Mouse (Mus musculus): Measurements from ENCODE around the gene Pde7b. TPM values are rescaled to one million over a fixed set of nuclear protein-coding genes. Genes with fewer than 3 reads are reported as not detected.

The Pde7b gene
- polyA plus RNA-seq, 1 experiment from 2014 or later, result 3.3 TPM

GRCm38 (mm10) chr10:20556477-20556876, 168.4 kb downstream of the Pde7b start:
- no peak for ATAC-seq (ENCODE audit: insufficient read depth, low FRiP score)
- no peak overlapping the region for H3K27ac ChIP-seq (ENCODE audit: low read length)
- H3K36me3 ChIP-seq (ENCODE audit: control insufficient read depth, insufficient read depth, low read length), result no peaks in the 10 kb centered on the region
- no peaks in the 10 kb centered on the region for H3K4me1 ChIP-seq (ENCODE audit: control insufficient read depth, insufficient read depth, low read length)
- no peak overlapping the region for H3K9ac ChIP-seq (ENCODE audit: low read length)
- no peak overlapping the region for H3K4me2 ChIP-seq (ENCODE audit: low read depth, low read length)
- no peaks in the 10 kb centered on the region for H3K9me3 ChIP-seq (replicated peaks; ENCODE audit: control insufficient read depth, low read length)
- 37% methylated on average over 7 of the region's 7 CpGs for WGBS
- no peaks in the 10 kb centered on the region for H3K27me3 ChIP-seq (ENCODE audit: control insufficient read depth, insufficient read depth, low read length)
- no peak overlapping the region for H3K4me3 ChIP-seq (replicated peaks; ENCODE audit: low read length)

- ATAC-seq (ENCODE audit: insufficient read depth, low FRiP score), result no peak
- Histone ChIP-seq H3K9me3 (replicated peaks; ENCODE audit: control insufficient read depth, low read length) (no peaks in the 10 kb centered on the region), H3K36me3 (ENCODE audit: control insufficient read depth, insufficient read depth, low read length) (no peaks in the 10 kb centered on the region), H3K4me1 (ENCODE audit: control insufficient read depth, insufficient read depth, low read length) (peaks cover 27% of the 10 kb centered on the region), H3K9ac (ENCODE audit: low read length) (no peak overlapping the region), H3K4me3 (replicated peaks; ENCODE audit: low read length) (no peak overlapping the region), H3K4me2 (ENCODE audit: low read depth, low read length) (no peak overlapping the region), H3K27ac (ENCODE audit: low read length) (no peak overlapping the region), H3K27me3 (ENCODE audit: control insufficient read depth, insufficient read depth, low read length) (no peaks in the 10 kb centered on the region)
These were observed 173.5 kb downstream of the Pde7b start for GRCm38 (mm10) chr10:20551341-20551740.

GRCm38 (mm10) chr10:20550771-20551170, 174.1 kb downstream of the Pde7b start:
- Histone ChIP-seq H3K9me3 (replicated peaks; ENCODE audit: control insufficient read depth, low read length) (no peaks in the 10 kb centered on the region), H3K27ac (ENCODE audit: low read length) (no peak overlapping the region), H3K4me3 (replicated peaks; ENCODE audit: low read length) (no peak overlapping the region), H3K9ac (ENCODE audit: low read length) (no peak overlapping the region), H3K36me3 (ENCODE audit: control insufficient read depth, insufficient read depth, low read length) (no peaks in the 10 kb centered on the region), H3K4me2 (ENCODE audit: low read depth, low read length) (no peak overlapping the region), H3K27me3 (ENCODE audit: control insufficient read depth, insufficient read depth, low read length) (no peaks in the 10 kb centered on the region), H3K4me1 (ENCODE audit: control insufficient read depth, insufficient read depth, low read length) (peaks cover 27% of the 10 kb centered on the region)
- ATAC-seq (ENCODE audit: insufficient read depth, low FRiP score), result no peak
- 48% methylated on average over 3 of the region's 3 CpGs for WGBS

GRCm38 (mm10) chr10:20550161-20550560, 174.7 kb downstream of the Pde7b start:
- Histone ChIP-seq H3K27me3 (ENCODE audit: control insufficient read depth, insufficient read depth, low read length) (no peaks in the 10 kb centered on the region), H3K36me3 (ENCODE audit: control insufficient read depth, insufficient read depth, low read length) (no peaks in the 10 kb centered on the region), H3K4me3 (replicated peaks; ENCODE audit: low read length) (no peak overlapping the region), H3K4me2 (ENCODE audit: low read depth, low read length) (no peak overlapping the region), H3K4me1 (ENCODE audit: control insufficient read depth, insufficient read depth, low read length) (peaks cover 27% of the 10 kb centered on the region), H3K9ac (ENCODE audit: low read length) (no peak overlapping the region), H3K9me3 (replicated peaks; ENCODE audit: control insufficient read depth, low read length) (no peaks in the 10 kb centered on the region), H3K27ac (ENCODE audit: low read length) (no peak overlapping the region)
- ATAC-seq (ENCODE audit: insufficient read depth, low FRiP score), result no peak
- WGBS, result 72% methylated on average over 5 of the region's 5 CpGs

GRCm38 (mm10) chr10:20548833-20549710, 175.8 kb downstream of the Pde7b start:
- Histone ChIP-seq H3K4me3 (replicated peaks; ENCODE audit: low read length) (peak overlapping the region; percentile 48), H3K27me3 (ENCODE audit: control insufficient read depth, insufficient read depth, low read length) (no peaks in the 10 kb centered on the region), H3K9ac (ENCODE audit: low read length) (peak overlapping the region; percentile 74), H3K9me3 (replicated peaks; ENCODE audit: control insufficient read depth, low read length) (no peaks in the 10 kb centered on the region), H3K36me3 (ENCODE audit: control insufficient read depth, insufficient read depth, low read length) (no peaks in the 10 kb centered on the region), H3K4me2 (ENCODE audit: low read depth, low read length) (peak overlapping the region; percentile 86), H3K4me1 (ENCODE audit: control insufficient read depth, insufficient read depth, low read length) (peaks cover 27% of the 10 kb centered on the region), H3K27ac (ENCODE audit: low read length) (peak overlapping the region; percentile 79)
- 42% methylated on average over 13 of the region's 13 CpGs for WGBS
- ATAC-seq (ENCODE audit: insufficient read depth, low FRiP score), result peak; percentile 61

- H3K4me1 ChIP-seq (ENCODE audit: control insufficient read depth, insufficient read depth, low read length), result peaks cover 27% of the 10 kb centered on the region
- H3K4me3 ChIP-seq (replicated peaks; ENCODE audit: low read length), result peak overlapping the region; percentile 48
- H3K4me2 ChIP-seq (ENCODE audit: low read depth, low read length), result peak overlapping the region; percentile 86
- H3K9ac ChIP-seq (ENCODE audit: low read length), result peak overlapping the region; percentile 74
- no peaks in the 10 kb centered on the region for H3K9me3 ChIP-seq (replicated peaks; ENCODE audit: control insufficient read depth, low read length)
- peak; percentile 71 for ATAC-seq (ENCODE audit: insufficient read depth, low FRiP score)
- 3% methylated on average over 19 of the region's 19 CpGs for WGBS
- H3K36me3 ChIP-seq (ENCODE audit: control insufficient read depth, insufficient read depth, low read length), result no peaks in the 10 kb centered on the region
- no peaks in the 10 kb centered on the region for H3K27me3 ChIP-seq (ENCODE audit: control insufficient read depth, insufficient read depth, low read length)
- peak overlapping the region; percentile 79 for H3K27ac ChIP-seq (ENCODE audit: low read length)
These were observed 176.8 kb downstream of the Pde7b start for GRCm38 (mm10) chr10:20547951-20548551.

- no peak overlapping the region for H3K4me2 ChIP-seq (ENCODE audit: low read depth, low read length)
- H3K9me3 ChIP-seq (replicated peaks; ENCODE audit: control insufficient read depth, low read length), result no peaks in the 10 kb centered on the region
- no peak for ATAC-seq (ENCODE audit: insufficient read depth, low FRiP score)
- peaks cover 13% of the 10 kb centered on the region for H3K4me1 ChIP-seq (ENCODE audit: control insufficient read depth, insufficient read depth, low read length)
- no peak overlapping the region for H3K27ac ChIP-seq (ENCODE audit: low read length)
- WGBS, result 44% methylated on average over 3 of the region's 3 CpGs
- no peak overlapping the region for H3K9ac ChIP-seq (ENCODE audit: low read length)
- H3K4me3 ChIP-seq (replicated peaks; ENCODE audit: low read length), result no peak overlapping the region
- no peaks in the 10 kb centered on the region for H3K36me3 ChIP-seq (ENCODE audit: control insufficient read depth, insufficient read depth, low read length)
- H3K27me3 ChIP-seq (ENCODE audit: control insufficient read depth, insufficient read depth, low read length), result no peaks in the 10 kb centered on the region
These were observed 181.8 kb downstream of the Pde7b start for GRCm38 (mm10) chr10:20543121-20543520.

- 18% methylated on average over 5 of the region's 5 CpGs for WGBS
- Histone ChIP-seq H3K27me3 (ENCODE audit: control insufficient read depth, insufficient read depth, low read length) (no peaks in the 10 kb centered on the region), H3K9me3 (replicated peaks; ENCODE audit: control insufficient read depth, low read length) (no peaks in the 10 kb centered on the region), H3K27ac (ENCODE audit: low read length) (no peak overlapping the region), H3K4me3 (replicated peaks; ENCODE audit: low read length) (no peak overlapping the region), H3K4me2 (ENCODE audit: low read depth, low read length) (no peak overlapping the region), H3K36me3 (ENCODE audit: control insufficient read depth, insufficient read depth, low read length) (no peaks in the 10 kb centered on the region), H3K9ac (ENCODE audit: low read length) (no peak overlapping the region), H3K4me1 (ENCODE audit: control insufficient read depth, insufficient read depth, low read length) (peaks cover 3% of the 10 kb centered on the region; the same call in 1 of the 2 replicates)
- no peak for ATAC-seq (ENCODE audit: insufficient read depth, low FRiP score)
These were observed 191.1 kb downstream of the Pde7b start for GRCm38 (mm10) chr10:20533811-20534210.

- Histone ChIP-seq H3K27ac (ENCODE audit: low read length) (no peak overlapping the region), H3K36me3 (ENCODE audit: control insufficient read depth, insufficient read depth, low read length) (no peaks in the 10 kb centered on the region), H3K27me3 (ENCODE audit: control insufficient read depth, insufficient read depth, low read length) (no peaks in the 10 kb centered on the region), H3K4me3 (replicated peaks; ENCODE audit: low read length) (no peak overlapping the region), H3K4me1 (ENCODE audit: control insufficient read depth, insufficient read depth, low read length) (peaks cover 10% of the 10 kb centered on the region; the same call in 1 of the 2 replicates), H3K9ac (ENCODE audit: low read length) (no peak overlapping the region), H3K4me2 (ENCODE audit: low read depth, low read length) (no peak overlapping the region), H3K9me3 (replicated peaks; ENCODE audit: control insufficient read depth, low read length) (no peaks in the 10 kb centered on the region)
- 88% methylated on average over 5 of the region's 5 CpGs for WGBS
- no peak for ATAC-seq (ENCODE audit: insufficient read depth, low FRiP score)
These were observed 193.0 kb downstream of the Pde7b start for GRCm38 (mm10) chr10:20531921-20532320.

Data from stomach, embryonic 16.5 days (tissue).